Mouse (Mus musculus) spleen, adult 12 weeks (tissue): ENCODE data around the gene Zfp988.
"Not testable (repeated sequence)": the region's sequence is repeated elsewhere in the genome, so short reads cannot be mapped to it uniquely, and the experiment has no call there.

ENCODE experiments used
- DNase-seq: peaks from one replicate; pipeline ENCODE4 v3.0.0; 2022; ENCODE audit warnings: low spot score

The Zfp988 gene

DNA sequence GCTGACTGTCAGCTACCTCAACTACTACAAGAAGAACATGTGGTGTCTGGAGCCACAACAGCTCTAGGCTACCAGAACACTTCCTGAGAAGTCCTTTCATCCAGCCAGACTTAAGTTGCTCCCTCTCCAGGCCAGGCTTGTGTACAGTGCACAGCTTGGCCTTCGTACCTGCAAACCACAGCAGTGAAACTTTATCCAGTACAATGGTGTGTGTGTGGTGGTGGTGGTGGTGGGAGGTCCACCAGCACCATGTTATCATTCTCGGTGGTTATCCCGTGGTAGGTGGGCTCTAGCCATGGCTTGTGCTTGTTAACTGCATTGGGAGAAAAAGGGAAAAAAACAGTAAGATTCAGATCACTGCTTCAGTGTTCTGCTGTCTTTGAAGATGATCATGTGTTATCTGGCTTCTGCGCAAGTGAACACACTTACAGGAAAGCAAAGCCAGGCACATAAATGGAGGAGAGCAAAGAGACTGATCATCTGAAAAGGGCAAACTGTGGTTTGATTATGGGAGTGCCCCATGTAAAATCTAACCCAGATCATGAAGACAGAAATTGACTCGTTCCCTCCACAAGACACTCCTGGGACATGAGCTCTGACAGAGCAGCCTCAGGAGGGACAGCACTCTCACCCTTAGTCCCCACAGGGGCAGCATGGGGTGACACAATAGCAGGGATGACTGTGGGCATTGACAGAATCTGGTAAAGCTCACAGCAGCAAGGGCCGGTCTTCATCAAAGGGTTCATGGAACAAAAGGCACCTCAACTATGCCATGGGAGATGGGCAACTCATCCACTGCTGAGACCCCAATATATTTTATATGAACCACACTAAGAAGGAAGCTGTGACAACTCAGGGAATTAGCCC, 37.8 kb downstream of the Zfp988 start:
- not testable (repeated sequence) for DNase-seq

GRCm38 (mm10) chr4:147345061-147345554, 39.6 kb downstream of the Zfp988 start:
- not testable (repeated sequence) for DNase-seq

DNA sequence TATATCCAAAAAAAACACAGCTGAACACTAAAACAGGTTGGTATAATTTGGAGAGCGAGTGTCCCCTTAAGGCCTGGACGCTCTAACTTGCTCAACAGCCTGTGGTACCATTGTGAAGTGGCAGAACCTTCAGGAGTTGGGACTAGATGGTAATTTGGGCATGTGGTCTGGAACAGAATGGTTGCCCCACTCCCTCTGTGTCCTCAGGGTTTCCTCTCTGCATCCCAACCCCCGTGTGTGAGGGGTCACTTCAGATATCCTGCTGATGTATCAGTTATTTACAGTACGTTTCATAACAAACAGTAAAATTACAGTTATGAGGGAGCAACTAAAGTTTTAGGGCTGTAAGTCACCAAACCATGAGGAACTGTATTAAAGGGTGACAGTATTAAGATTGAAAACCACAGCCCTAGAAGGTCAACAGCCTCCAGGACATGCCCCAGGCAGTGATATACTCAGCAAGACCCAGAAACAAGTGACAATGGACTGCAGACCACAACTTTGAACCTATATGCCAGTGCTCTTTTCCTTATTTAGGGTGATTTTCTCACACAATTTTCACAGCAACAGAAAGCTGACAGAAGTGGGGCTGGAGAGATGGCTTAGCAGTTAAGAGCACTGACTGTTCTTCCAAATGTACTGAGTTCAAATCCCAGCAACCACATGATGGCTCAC, 41.0 kb downstream of the Zfp988 start:
- DNase-seq = not testable (repeated sequence)

DNA sequence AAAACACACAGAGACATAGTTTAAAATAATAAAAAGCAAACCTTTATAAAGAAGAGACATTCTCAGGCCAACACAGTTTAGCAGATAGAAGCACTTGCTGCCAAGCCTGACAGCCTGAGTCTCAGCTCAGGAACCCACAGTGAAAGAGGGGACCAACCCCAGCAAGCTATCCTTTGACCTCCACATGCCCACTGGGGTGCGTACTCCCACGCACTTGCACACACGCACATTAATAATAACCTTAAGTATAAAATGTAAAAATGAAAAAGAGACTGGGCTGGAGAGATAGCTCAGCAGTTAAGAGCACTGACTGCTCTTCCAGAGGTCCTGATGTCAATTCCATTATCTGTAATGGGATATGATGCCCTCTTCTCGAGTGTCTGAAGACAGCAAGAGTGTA, 41.8 kb downstream of the Zfp988 start:
- not testable (repeated sequence) for DNase-seq

DNA sequence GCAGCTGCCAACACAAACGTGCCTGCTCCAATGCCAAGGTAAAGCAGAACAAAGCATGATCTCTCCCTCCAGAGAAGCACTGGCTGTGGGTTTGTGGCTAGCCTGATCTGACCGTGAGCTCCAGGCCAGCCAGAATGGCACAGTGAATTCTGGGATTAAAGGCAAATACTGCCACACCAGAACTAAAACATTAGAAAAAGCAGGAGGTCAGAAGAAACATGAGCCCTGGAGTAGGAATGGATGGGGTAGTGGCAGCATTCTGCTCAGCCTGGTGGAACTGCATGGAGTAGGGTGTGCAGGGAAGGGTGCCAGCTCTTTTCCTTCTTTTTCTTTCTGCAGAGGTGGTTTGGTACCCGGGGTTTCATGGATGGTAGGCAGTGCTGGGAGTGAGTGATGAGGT, 42.4 kb downstream of the Zfp988 start:
- not testable (repeated sequence) for DNase-seq

DNA sequence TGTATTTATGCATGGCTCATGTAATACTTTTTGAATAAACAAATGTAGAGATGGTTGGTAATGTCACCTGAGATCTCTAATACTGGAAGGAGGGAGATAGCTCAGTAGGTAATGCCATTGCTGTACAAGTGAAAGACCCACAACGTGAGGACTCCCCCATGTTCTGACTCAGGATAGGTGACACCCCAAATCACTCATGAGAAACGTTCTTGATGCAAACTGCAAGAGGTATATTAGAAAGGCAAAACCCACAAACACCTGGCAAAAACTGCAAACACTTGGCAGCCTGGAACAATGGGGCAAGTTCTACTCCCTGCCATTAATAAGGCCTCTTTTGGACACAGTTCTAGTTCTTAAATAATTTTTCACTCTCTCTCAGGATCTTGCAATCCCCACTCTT, 42.9 kb downstream of the Zfp988 start:
- not testable (repeated sequence) for DNase-seq

DNA sequence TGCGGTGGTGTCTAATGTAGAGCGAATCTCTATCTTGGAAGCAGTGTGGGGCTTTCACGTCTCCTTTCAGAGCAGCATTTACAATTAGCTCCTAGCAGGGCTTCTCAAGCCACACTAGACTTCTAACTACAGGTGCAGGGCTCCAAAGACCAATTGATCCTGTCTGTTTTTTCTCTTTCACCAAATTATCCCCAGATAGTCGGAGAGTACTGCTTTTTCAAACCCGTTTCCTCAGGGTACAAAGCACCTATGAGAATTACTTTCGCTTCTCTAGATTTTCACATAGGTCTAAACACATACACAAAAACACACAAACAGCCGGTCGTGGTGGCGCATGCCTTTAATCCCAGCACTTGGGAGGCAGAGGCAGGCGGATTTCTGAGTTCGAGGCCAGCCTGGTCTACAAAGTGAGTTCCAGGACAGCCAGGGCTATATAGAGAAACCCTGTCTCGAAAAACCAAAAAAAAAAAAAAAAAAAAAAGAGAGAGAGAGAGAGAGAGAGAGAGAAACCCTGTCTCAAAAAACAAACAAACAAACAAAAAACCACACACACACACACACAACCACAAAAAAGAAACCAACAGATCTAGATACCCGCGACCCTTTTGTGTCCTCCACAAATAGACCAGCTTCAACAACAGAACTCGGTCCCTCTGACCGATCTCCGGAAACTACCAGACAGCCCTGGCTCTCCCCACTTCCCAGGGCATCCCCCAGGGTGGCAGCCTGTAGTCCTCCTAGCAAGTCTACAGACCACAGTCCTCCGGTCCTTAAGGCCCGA, 43.6 kb downstream of the Zfp988 start:
- not testable (repeated sequence) for DNase-seq

GRCm38 (mm10) chr4:147349687-147350415, 44.4 kb downstream of the Zfp988 start:
- DNase-seq = not testable (repeated sequence)

GRCm38 (mm10) chr4:147350541-147350940, 45.1 kb downstream of the Zfp988 start:
- DNase-seq = not testable (repeated sequence)

DNA sequence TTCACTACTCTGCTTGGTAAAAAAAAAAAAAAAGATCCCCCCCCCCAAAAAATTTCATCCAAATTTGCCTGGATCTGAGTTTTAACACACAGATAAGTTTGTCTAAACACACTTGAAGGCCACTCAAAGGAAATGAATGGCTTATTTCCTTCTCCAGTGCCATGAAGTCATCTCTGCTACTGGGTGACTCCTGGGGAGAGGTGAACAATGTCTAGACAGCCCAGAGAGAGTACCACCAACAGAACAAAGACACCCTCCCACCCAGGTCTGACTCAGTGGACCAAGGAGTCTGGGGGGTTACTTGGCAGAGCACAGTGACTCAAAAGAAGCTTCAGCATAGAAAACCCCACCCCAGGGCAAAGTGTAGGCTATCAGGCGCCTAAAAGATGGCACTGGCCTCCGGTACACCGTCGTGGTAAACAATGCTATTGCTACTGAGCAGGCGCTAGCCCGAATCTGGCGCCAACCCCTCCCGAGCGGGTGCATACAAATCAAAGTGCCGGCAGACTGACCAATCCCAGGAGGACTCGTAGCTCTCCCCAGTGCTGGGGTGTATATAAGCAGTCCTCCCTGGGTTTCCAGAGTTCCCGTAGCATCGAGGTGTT, 46.0 kb downstream of the Zfp988 start:
- not testable (repeated sequence) for DNase-seq

DNA sequence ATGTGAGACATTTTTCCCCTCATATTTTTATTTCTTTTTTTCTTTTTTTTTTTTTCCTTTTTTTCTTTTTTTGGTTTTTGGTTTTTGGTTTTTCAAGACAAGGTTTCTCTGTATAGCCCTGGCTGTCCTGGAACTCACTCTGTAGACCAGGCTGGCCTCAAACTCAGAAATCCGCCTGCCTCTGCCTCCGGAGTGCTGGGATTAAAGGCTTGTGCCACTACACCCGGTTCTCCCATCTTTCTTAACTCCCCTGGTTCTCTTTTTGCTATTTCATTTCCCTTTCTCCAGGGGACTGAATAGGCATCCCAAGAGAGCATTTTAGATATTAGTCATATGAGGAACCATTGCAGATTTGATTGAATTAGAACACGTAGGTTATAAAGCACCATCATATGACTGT, 48.2 kb downstream of the Zfp988 start:
- DNase-seq = not testable (repeated sequence)

DNA sequence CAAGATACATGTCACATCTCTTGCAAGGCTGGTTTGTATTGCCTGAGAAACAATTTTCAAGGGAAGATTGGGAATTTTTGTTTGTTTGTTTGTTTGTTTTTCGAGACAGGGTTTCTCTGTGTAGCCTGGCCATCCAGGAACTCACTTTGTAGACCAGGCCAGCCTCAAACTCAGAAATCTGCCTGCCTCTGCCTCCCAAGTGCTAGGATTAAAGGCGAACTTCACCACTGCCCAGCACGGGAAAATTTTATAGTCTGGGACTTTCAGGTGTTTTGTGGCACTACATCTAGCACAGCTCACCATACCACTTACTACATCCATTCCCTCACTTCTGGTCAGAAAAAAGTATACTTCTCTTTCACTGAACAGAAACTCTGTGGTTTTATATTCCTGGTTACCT, 50.6 kb downstream of the Zfp988 start:
- DNase-seq = not testable (repeated sequence)

DNA sequence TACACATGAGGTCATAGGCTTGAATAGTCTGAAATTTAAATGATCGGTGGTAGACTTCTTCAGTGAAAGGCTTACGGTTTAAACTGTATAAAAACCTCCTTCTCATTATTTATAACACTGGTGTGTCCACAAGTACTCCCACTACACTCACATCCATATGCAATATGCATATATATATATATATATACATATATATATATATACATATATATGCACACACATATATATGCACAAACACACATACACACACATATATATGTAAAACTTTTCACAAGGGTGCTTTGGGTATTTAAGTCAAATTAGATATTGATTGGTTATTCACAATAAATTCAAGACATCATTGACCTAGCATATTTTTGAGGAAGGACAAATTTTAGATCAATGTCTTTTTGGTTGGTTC, 51.7 kb downstream of the Zfp988 start:
- DNase-seq = not testable (repeated sequence)

GRCm38 (mm10) chr4:147361003-147361402, 55.5 kb downstream of the Zfp988 start, which contains the start of gene Zfp978:
TSS of gene Zfp978 (plus strand) at chr4:147361303.
- DNase-seq = not testable (repeated sequence)

GRCm38 (mm10) chr4:147361872-147362271, 56.4 kb downstream of the Zfp988 start:
- not testable (repeated sequence) for DNase-seq

DNA sequence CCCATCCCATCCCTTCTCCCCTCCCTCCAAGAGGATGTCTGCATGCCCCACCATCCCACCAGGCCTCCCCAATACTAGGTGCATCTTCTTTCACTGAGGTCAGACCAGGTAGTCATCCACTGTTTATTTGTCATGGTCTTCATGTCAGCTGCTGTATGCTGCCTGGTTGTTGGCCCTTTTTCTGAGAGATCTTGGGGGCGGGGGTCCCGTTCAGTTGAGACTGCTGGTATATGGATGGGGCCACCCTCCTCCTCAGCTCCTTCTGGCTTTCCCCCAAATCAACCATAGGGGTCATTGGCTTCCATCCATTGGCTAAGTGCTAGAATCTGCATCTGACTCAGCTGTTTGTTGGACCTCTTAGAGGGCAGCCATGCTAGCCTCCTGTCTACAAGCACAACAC, 64.1 kb downstream of the Zfp988 start:
- not testable (repeated sequence) for DNase-seq

GRCm38 (mm10) chr4:147383199-147383598, 77.7 kb downstream of the Zfp988 start:
- not testable (repeated sequence) for DNase-seq
